ENCODE assay signal across 9 mouse cellular contexts in the genomic region with DNA sequence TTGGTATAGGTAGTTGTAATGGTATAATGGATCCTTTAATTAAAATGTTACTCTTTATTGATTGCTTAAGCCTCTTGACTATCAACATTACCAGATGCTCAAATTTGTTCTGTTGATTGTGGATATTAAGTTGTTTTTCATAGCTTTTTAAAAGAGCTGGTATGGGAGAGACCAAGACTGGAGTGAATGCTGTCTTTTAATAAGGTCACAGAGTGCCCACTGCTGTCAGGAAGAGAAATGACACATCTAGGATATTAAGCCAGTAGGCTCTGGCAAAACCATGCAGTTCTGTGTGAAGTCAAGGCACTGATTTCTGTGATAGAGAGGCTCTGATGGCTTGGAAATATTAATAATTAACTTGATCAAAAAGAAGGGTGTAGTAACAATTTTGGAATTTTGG. TPM values are rescaled to one million over a fixed set of nuclear protein-coding genes. Genes with fewer than 3 reads are reported as not detected.
DNase-seq lines count a peak whose midpoint lies in the region; ATAC-seq lines count a peak whose summit lies in the region.
"Had no signal": no experiment of that assay in that cellular context is flagged by ENCODE, and none has a peak within 500 bp of the region (broad histone marks: within the 10 kb centered on the region; RNA-seq: fewer than 3 reads in every experiment).

No protein-coding gene starts in this region.

- ATAC-seq in CD4-positive, CD25-positive, alpha-beta regulatory T cell, adult 4 months: no peak
- 0 out of 2 replicates have a peak, but pooled peaks have one; percentile 54 for ATAC-seq in megakaryocyte, adult 5-6 weeks (ENCODE audit: poor library complexity, severe bottlenecking)

- peak; percentile 47 for DNase-seq in CD4-positive, CD25-positive, alpha-beta regulatory T cell, adult 2 months (ENCODE audit: low read depth, low spot score)
- DNase-seq in kidney, adult 9 months: peak; percentile 28
- DNase-seq in kidney, postnatal 10 days: no peak
- peak; percentile 17 for DNase-seq in c-Kit-positive CD71-negative TER-119-negative erythroid progenitor cells, embryonic 14.5 days (ENCODE audit: low read depth)
- no peak for DNase-seq in yolk sac, embryonic 10.5 days (ENCODE audit: low spot score)
- DNase-seq in urinary bladder, postnatal 14 days (ENCODE audit: low spot score): no peak
- DNase-seq: kidney, adult 11 months had no signal

RNA-seq across cellular contexts. Expression of gene Ankfy1, which starts 34.1 kb away (rescaled TPM):
- 10 to 100 TPM; 30.3 to 44.4 TPM for polyA plus RNA-seq in CD4-positive, CD25-positive, alpha-beta regulatory T cell, adult 4 months (2017; shearing (Covaris generic))
- 48.0 and 51.3 TPM in 2 replicates for total RNA-seq in megakaryocyte, adult 5-6 weeks (2015)
- total RNA-seq in megakaryocyte, adult 5-6 weeks (2017): 51.5 and 56.5 TPM in 2 replicates

Comparison
In these comparisons a context has a peak if more than half of its experiments do, and no peak if none do; other contexts are left out.
1. DNase-seq: peak in CD4-positive, CD25-positive, alpha-beta regulatory T cell, adult 2 months (single experiment), kidney, adult 9 months (single experiment) and c-Kit-positive CD71-negative TER-119-negative erythroid progenitor cells, embryonic 14.5 days (single experiment); none in kidney, postnatal 10 days (single experiment), yolk sac, embryonic 10.5 days (single experiment) and urinary bladder, postnatal 14 days (single experiment).